Mouse (Mus musculus): ENCODE measurements around the gene Kcnt2. TPM values are rescaled to one million over a fixed set of nuclear protein-coding genes. Genes with fewer than 3 reads are reported as not detected.

The Kcnt2 gene
- polyA plus RNA-seq, 1 experiment from 2014 or later = 0.74 TPM

- whole genome bisulfite sequencing = 76% methylated on average over 7 of the region's 7 CpGs
- Histone ChIP-seq H3K27ac (replicated peaks in 1 of 2; ENCODE audit: control insufficient read depth in 1 of 2, insufficient read depth in 1 of 2, low read depth in 2 of 2, low read length in 2 of 2) (no peak overlapping the region), H3K4me3 (ENCODE audit: control insufficient read depth in 1 of 2, insufficient read depth in 1 of 2, low read depth in 1 of 2, low read length in 2 of 2) (no peak overlapping the region), H3K4me1 (ENCODE audit: control insufficient read depth in 2 of 2, insufficient read depth in 2 of 2, low read length in 2 of 2) (no peaks in the 10 kb centered on the region), H3K9ac (ENCODE audit: low read length) (no peak overlapping the region), H3K9me3 (ENCODE audit: control insufficient read depth, low read length) (no peaks in the 10 kb centered on the region), H3K4me2 (ENCODE audit: low read length) (no peak overlapping the region), H3K36me3 (ENCODE audit: control insufficient read depth, insufficient read depth, low read length) (no peaks in the 10 kb centered on the region), H3K27me3 (ENCODE audit: control insufficient read depth, insufficient read depth, low read length) (no peaks in the 10 kb centered on the region)
- ATAC-seq (ENCODE audit: insufficient number of reproducible peaks, insufficient read depth, low FRiP score, low read depth) = no peak
These were observed 326.2 kb downstream of the Kcnt2 start for GRCm38 (mm10) chr1:140572141-140572540.

GRCm38 (mm10) chr1:140578607-140579006 lies 332.6 kb downstream of the Kcnt2 start:
- Histone ChIP-seq H3K27ac (replicated peaks in 1 of 2; ENCODE audit: control insufficient read depth in 1 of 2, insufficient read depth in 1 of 2, low read depth in 2 of 2, low read length in 2 of 2) (no peak overlapping the region), H3K36me3 (ENCODE audit: control insufficient read depth, insufficient read depth, low read length) (no peaks in the 10 kb centered on the region), H3K4me3 (ENCODE audit: control insufficient read depth in 1 of 2, insufficient read depth in 1 of 2, low read depth in 1 of 2, low read length in 2 of 2) (no peak overlapping the region), H3K4me1 (ENCODE audit: control insufficient read depth in 2 of 2, insufficient read depth in 2 of 2, low read length in 2 of 2) (no peaks in the 10 kb centered on the region), H3K9ac (ENCODE audit: low read length) (no peak overlapping the region), H3K4me2 (ENCODE audit: low read length) (no peak overlapping the region), H3K9me3 (ENCODE audit: control insufficient read depth, low read length) (no peaks in the 10 kb centered on the region), H3K27me3 (ENCODE audit: control insufficient read depth, insufficient read depth, low read length) (no peaks in the 10 kb centered on the region)
- WGBS = 85% methylated on average over 3 of the region's 3 CpGs
- ATAC-seq (ENCODE audit: insufficient number of reproducible peaks, insufficient read depth, low FRiP score, low read depth) = no peak

- Histone ChIP-seq H3K9ac (ENCODE audit: low read length) (no peak overlapping the region), H3K4me2 (ENCODE audit: low read length) (no peak overlapping the region), H3K4me3 (ENCODE audit: control insufficient read depth in 1 of 2, insufficient read depth in 1 of 2, low read depth in 1 of 2, low read length in 2 of 2) (no peak overlapping the region), H3K4me1 (ENCODE audit: control insufficient read depth in 2 of 2, insufficient read depth in 2 of 2, low read length in 2 of 2) (no peaks in the 10 kb centered on the region), H3K36me3 (ENCODE audit: control insufficient read depth, insufficient read depth, low read length) (no peaks in the 10 kb centered on the region), H3K9me3 (ENCODE audit: control insufficient read depth, low read length) (no peaks in the 10 kb centered on the region), H3K27me3 (ENCODE audit: control insufficient read depth, insufficient read depth, low read length) (no peaks in the 10 kb centered on the region), H3K27ac (replicated peaks in 1 of 2; ENCODE audit: control insufficient read depth in 1 of 2, insufficient read depth in 1 of 2, low read depth in 2 of 2, low read length in 2 of 2) (no peak overlapping the region)
- ATAC-seq (ENCODE audit: insufficient number of reproducible peaks, insufficient read depth, low FRiP score, low read depth) = no peak
- 61% methylated on average over 3 of the region's 3 CpGs for WGBS
These were observed 342.3 kb downstream of the Kcnt2 start for GRCm38 (mm10) chr1:140588302-140588701.

DNA sequence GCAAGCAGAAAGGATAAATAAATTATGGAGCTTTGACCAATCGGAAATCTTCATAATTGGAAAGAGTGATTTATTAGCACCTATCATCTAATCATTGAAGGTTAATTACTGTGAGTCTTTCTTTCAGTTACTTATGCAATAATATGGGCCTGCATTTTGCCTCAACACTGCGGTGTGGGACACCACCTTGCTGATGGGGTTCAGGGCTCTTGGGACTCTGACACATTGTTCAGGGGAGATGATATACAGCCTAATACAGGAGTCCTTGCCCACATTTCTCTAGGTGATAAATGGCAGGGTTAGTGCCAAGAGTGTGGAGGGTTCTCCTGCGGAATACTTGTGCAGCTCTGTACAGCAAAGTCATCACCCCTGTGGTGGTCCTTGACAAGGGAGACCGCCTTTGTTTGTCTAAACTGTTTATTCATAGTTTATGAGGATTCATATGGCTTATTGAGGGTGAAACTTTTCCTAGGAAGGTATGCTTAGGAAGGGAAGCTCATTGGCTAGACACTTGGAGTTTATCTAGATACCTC lies 362.9 kb downstream of the Kcnt2 start:
- H3K4me2 ChIP-seq (ENCODE audit: low read length) = no peak overlapping the region
- no peaks in the 10 kb centered on the region for H3K27me3 ChIP-seq (ENCODE audit: control insufficient read depth, insufficient read depth, low read length)
- WGBS = 83% methylated on average over 4 of the region's 4 CpGs
- no peak overlapping the region for H3K27ac ChIP-seq (replicated peaks in 1 of 2; ENCODE audit: control insufficient read depth in 1 of 2, insufficient read depth in 1 of 2, low read depth in 2 of 2, low read length in 2 of 2)
- H3K9me3 ChIP-seq (ENCODE audit: control insufficient read depth, low read length) = no peaks in the 10 kb centered on the region
- no peaks in the 10 kb centered on the region for H3K4me1 ChIP-seq (ENCODE audit: control insufficient read depth in 2 of 2, insufficient read depth in 2 of 2, low read length in 2 of 2)
- no peak overlapping the region for H3K9ac ChIP-seq (ENCODE audit: low read length)
- no peak overlapping the region for H3K4me3 ChIP-seq (ENCODE audit: control insufficient read depth in 1 of 2, insufficient read depth in 1 of 2, low read depth in 1 of 2, low read length in 2 of 2)
- H3K36me3 ChIP-seq (ENCODE audit: control insufficient read depth, insufficient read depth, low read length) = no peaks in the 10 kb centered on the region
- ATAC-seq (ENCODE audit: insufficient number of reproducible peaks, insufficient read depth, low FRiP score, low read depth) = no peak

- ATAC-seq (ENCODE audit: insufficient number of reproducible peaks, insufficient read depth, low FRiP score, low read depth) = no peak
- no peaks in the 10 kb centered on the region for H3K9me3 ChIP-seq (ENCODE audit: control insufficient read depth, low read length)
- no peaks in the 10 kb centered on the region for H3K27me3 ChIP-seq (ENCODE audit: control insufficient read depth, insufficient read depth, low read length)
- H3K36me3 ChIP-seq (ENCODE audit: control insufficient read depth, insufficient read depth, low read length) = no peaks in the 10 kb centered on the region
- no peak overlapping the region for H3K9ac ChIP-seq (ENCODE audit: low read length)
- no peaks in the 10 kb centered on the region for H3K4me1 ChIP-seq (ENCODE audit: control insufficient read depth in 2 of 2, insufficient read depth in 2 of 2, low read length in 2 of 2)
- WGBS = 46% methylated on average over 1 of the region's 1 CpGs
- no peak overlapping the region for H3K27ac ChIP-seq (replicated peaks in 1 of 2; ENCODE audit: control insufficient read depth in 1 of 2, insufficient read depth in 1 of 2, low read depth in 2 of 2, low read length in 2 of 2)
- no peak overlapping the region for H3K4me2 ChIP-seq (ENCODE audit: low read length)
- H3K4me3 ChIP-seq (ENCODE audit: control insufficient read depth in 1 of 2, insufficient read depth in 1 of 2, low read depth in 1 of 2, low read length in 2 of 2) = no peak overlapping the region
These were observed 367.1 kb downstream of the Kcnt2 start for GRCm38 (mm10) chr1:140613101-140613500.

DNA sequence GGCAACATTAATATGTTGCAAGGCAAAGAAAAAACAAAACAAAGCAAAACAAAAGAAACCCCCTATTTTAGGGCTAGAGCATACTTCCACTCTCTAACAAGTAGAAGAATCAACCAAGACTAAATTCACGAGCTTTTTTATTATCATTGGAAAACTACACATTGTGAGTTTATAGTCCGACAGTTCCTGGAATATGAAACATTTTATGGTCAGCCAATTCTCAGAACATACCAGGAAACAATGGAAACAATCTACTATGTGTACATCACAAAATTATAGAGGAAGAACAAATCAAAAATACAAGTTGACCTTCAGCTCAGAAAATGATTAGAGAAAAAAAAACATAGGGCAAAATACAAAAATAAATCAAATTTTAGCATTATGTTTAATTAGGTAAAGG lies 368.9 kb downstream of the Kcnt2 start:
- H3K9me3 ChIP-seq (ENCODE audit: control insufficient read depth, low read length) = no peaks in the 10 kb centered on the region
- no peak overlapping the region for H3K9ac ChIP-seq (ENCODE audit: low read length)
- no peaks in the 10 kb centered on the region for H3K36me3 ChIP-seq (ENCODE audit: control insufficient read depth, insufficient read depth, low read length)
- 55% methylated on average over 2 of the region's 2 CpGs for WGBS
- no peak overlapping the region for H3K4me3 ChIP-seq (ENCODE audit: control insufficient read depth in 1 of 2, insufficient read depth in 1 of 2, low read depth in 1 of 2, low read length in 2 of 2)
- no peaks in the 10 kb centered on the region for H3K4me1 ChIP-seq (ENCODE audit: control insufficient read depth in 2 of 2, insufficient read depth in 2 of 2, low read length in 2 of 2)
- H3K27me3 ChIP-seq (ENCODE audit: control insufficient read depth, insufficient read depth, low read length) = no peaks in the 10 kb centered on the region
- no peak overlapping the region for H3K27ac ChIP-seq (replicated peaks in 1 of 2; ENCODE audit: control insufficient read depth in 1 of 2, insufficient read depth in 1 of 2, low read depth in 2 of 2, low read length in 2 of 2)
- no peak for ATAC-seq (ENCODE audit: insufficient number of reproducible peaks, insufficient read depth, low FRiP score, low read depth)
- H3K4me2 ChIP-seq (ENCODE audit: low read length) = no peak overlapping the region

GRCm38 (mm10) chr1:140618164-140618563 lies 372.2 kb downstream of the Kcnt2 start:
- no peaks in the 10 kb centered on the region for H3K36me3 ChIP-seq (ENCODE audit: control insufficient read depth, insufficient read depth, low read length)

GRCm38 (mm10) chr1:140624918-140625317 lies 379.0 kb downstream of the Kcnt2 start:
- no peak overlapping the region for H3K9ac ChIP-seq (ENCODE audit: low read length)
- no peaks in the 10 kb centered on the region for H3K27me3 ChIP-seq (ENCODE audit: control insufficient read depth, insufficient read depth, low read length)
- H3K4me2 ChIP-seq (ENCODE audit: low read length) = no peak overlapping the region
- H3K9me3 ChIP-seq (ENCODE audit: control insufficient read depth, low read length) = no peaks in the 10 kb centered on the region
- H3K36me3 ChIP-seq (ENCODE audit: control insufficient read depth, insufficient read depth, low read length) = no peaks in the 10 kb centered on the region
- no peaks in the 10 kb centered on the region for H3K4me1 ChIP-seq (ENCODE audit: control insufficient read depth in 2 of 2, insufficient read depth in 2 of 2, low read length in 2 of 2)
- no peak for ATAC-seq (ENCODE audit: insufficient number of reproducible peaks, insufficient read depth, low FRiP score, low read depth)
- H3K27ac ChIP-seq (replicated peaks in 1 of 2; ENCODE audit: control insufficient read depth in 1 of 2, insufficient read depth in 1 of 2, low read depth in 2 of 2, low read length in 2 of 2) = no peak overlapping the region
- H3K4me3 ChIP-seq (ENCODE audit: control insufficient read depth in 1 of 2, insufficient read depth in 1 of 2, low read depth in 1 of 2, low read length in 2 of 2) = no peak overlapping the region

More at GRCm38 (mm10) chr1:140618164-140618563, 372.2 kb downstream of the Kcnt2 start:
- H3K9ac ChIP-seq (ENCODE audit: low read length) = no peak overlapping the region
- H3K4me3 ChIP-seq (ENCODE audit: control insufficient read depth in 1 of 2, insufficient read depth in 1 of 2, low read depth in 1 of 2, low read length in 2 of 2) = no peak overlapping the region
- no peaks in the 10 kb centered on the region for H3K4me1 ChIP-seq (ENCODE audit: control insufficient read depth in 2 of 2, insufficient read depth in 2 of 2, low read length in 2 of 2)
- no peaks in the 10 kb centered on the region for H3K9me3 ChIP-seq (ENCODE audit: control insufficient read depth, low read length)
- H3K27ac ChIP-seq (replicated peaks in 1 of 2; ENCODE audit: control insufficient read depth in 1 of 2, insufficient read depth in 1 of 2, low read depth in 2 of 2, low read length in 2 of 2) = no peak overlapping the region
- H3K4me2 ChIP-seq (ENCODE audit: low read length) = no peak overlapping the region
- ATAC-seq (ENCODE audit: insufficient number of reproducible peaks, insufficient read depth, low FRiP score, low read depth) = no peak
- no peaks in the 10 kb centered on the region for H3K27me3 ChIP-seq (ENCODE audit: control insufficient read depth, insufficient read depth, low read length)
